Mouse (Mus musculus) hematopoietic stem cell, adult 5-6 weeks (primary cell): ENCODE data around the gene Tekt4. TPM values are rescaled to one million over a fixed set of nuclear protein-coding genes. Genes with fewer than 3 reads are reported as not detected.

Experiments
- ATAC-seq, 2 experiments: fragments of 125-278 bp in 1 of 2; replicated peaks in 1 of 2; 2 replicates each; pipeline ENCODE4 v1.8.0; 2016 to 2017; ENCODE audit warnings: inconsistent platforms in 2 of 2, mild to moderate bottlenecking in 2 of 2, moderate number of reproducible peaks in 2 of 2, low read depth in 1 of 2, moderate TSS enrichment in 1 of 2; ENCODE audit not compliant: low FRiP score in 2 of 2, poor library complexity in 2 of 2, severe bottlenecking in 2 of 2, insufficient read depth in 1 of 2, low TSS enrichment in 1 of 2
- total RNA-seq: library from RNA; stranded (forward); fragments of 172-1452, 232-1000 nt; gene quantifications from 2 replicates; pipeline ENCODE4 v1.2.3, GENCODE M21; 2017

Gene Tekt4
- not detected in 2 replicates for total RNA-seq

GRCm38 (mm10) chr17:25454272-25454671, at the start of gene Tekt4:
Tekt4 (plus strand) TSS chr17:25454615.
- no peak for ATAC-seq

- ATAC-seq = no peak
Measured at GRCm38 (mm10) chr17:25405224-25405895, 49.1 kb upstream of the Tekt4 start.

- no peak for ATAC-seq
Measured at GRCm38 (mm10) chr17:25406011-25406441, 48.4 kb upstream of the Tekt4 start.

GRCm38 (mm10) chr17:25407352-25407751, 47.1 kb upstream of the Tekt4 start:
- ATAC-seq = no peak

- ATAC-seq = no peak
Measured at GRCm38 (mm10) chr17:25408302-25408999, 46.0 kb upstream of the Tekt4 start.

GRCm38 (mm10) chr17:25409621-25410020, 44.8 kb upstream of the Tekt4 start:
- ATAC-seq = no peak

GRCm38 (mm10) chr17:25410180-25410579, 44.2 kb upstream of the Tekt4 start:
- ATAC-seq = no peak

GRCm38 (mm10) chr17:25410786-25411185, 43.6 kb upstream of the Tekt4 start:
- ATAC-seq = no peak

GRCm38 (mm10) chr17:25411251-25411650, 43.2 kb upstream of the Tekt4 start:
- ATAC-seq = no peak

- ATAC-seq = no peak
Measured at GRCm38 (mm10) chr17:25414209-25414608, 40.2 kb upstream of the Tekt4 start.

- ATAC-seq = no peak
Measured at GRCm38 (mm10) chr17:25414917-25415316, 39.5 kb upstream of the Tekt4 start.

- no peak for ATAC-seq
Measured at GRCm38 (mm10) chr17:25415421-25415913, 38.9 kb upstream of the Tekt4 start.

- no peak for ATAC-seq
Measured at GRCm38 (mm10) chr17:25416219-25416618, 38.2 kb upstream of the Tekt4 start.

GRCm38 (mm10) chr17:25417990-25418389, 36.4 kb upstream of the Tekt4 start:
- no peak for ATAC-seq

GRCm38 (mm10) chr17:25418926-25419325, 35.5 kb upstream of the Tekt4 start:
- no peak for ATAC-seq

GRCm38 (mm10) chr17:25420998-25421397, 33.4 kb upstream of the Tekt4 start:
- ATAC-seq = no peak

- ATAC-seq = no peak
Measured at GRCm38 (mm10) chr17:25424526-25425080, 29.8 kb upstream of the Tekt4 start.

GRCm38 (mm10) chr17:25425996-25426395, 28.4 kb upstream of the Tekt4 start:
- no peak for ATAC-seq
